ENCODE assay signal across 20 mouse cellular contexts in genomic region chr9:66194003-66194402, GRCm38 (mm10). TPM values are rescaled to one million over a fixed set of nuclear protein-coding genes. Genes with fewer than 3 reads are reported as not detected.
DNase-seq lines count a peak whose midpoint lies in the region; ATAC-seq and TF ChIP-seq lines count a peak whose summit lies in the region.
"Had no signal": no experiment of that assay in that cellular context is flagged by ENCODE, and none has a peak within 500 bp of the region (broad histone marks: within the 10 kb centered on the region; RNA-seq: fewer than 3 reads in every experiment).

No protein-coding gene starts in this region.

- 0 out of 2 replicates have a peak overlapping the region, but pooled peaks have one; percentile 31 for H3K9ac ChIP-seq in liver, embryonic 12.5 days
- H3K9ac ChIP-seq: embryonic facial prominence, embryonic 15.5 days; forebrain, embryonic 12.5 days had no signal

- H3K9me3 ChIP-seq in liver, embryonic 12.5 days (replicated peaks), result no peaks in the 10 kb centered on the region
- H3K9me3 ChIP-seq: embryonic facial prominence, embryonic 15.5 days; forebrain, embryonic 12.5 days; megakaryocyte, embryonic 14.5 days had no signal

- ATAC-seq in liver, embryonic 12.5 days, result peak; percentile 88
- peak; percentile 95 for ATAC-seq in megakaryocyte progenitor cell, adult 5-6 weeks (replicated peaks; ENCODE audit: poor library complexity)
- ATAC-seq: CD4-positive, CD25-positive, alpha-beta regulatory T cell, adult 4 months had no signal

- peak overlapping the region; percentile 45 for H3K4me2 ChIP-seq in liver, embryonic 12.5 days
- H3K4me2 ChIP-seq: embryonic facial prominence, embryonic 15.5 days; forebrain, embryonic 12.5 days; heart, embryonic 11.5 days had no signal

- peaks cover 54% of the 10 kb centered on the region for H3K4me1 ChIP-seq in liver, embryonic 12.5 days
- H3K4me1 ChIP-seq in cerebellum, adult 2 months (ENCODE audit: control insufficient read depth, insufficient read depth, low read length), result peaks cover 9% of the 10 kb centered on the region; the same call in 1 of the 2 replicates
- H3K4me1 ChIP-seq: embryonic facial prominence, embryonic 15.5 days; forebrain, embryonic 12.5 days had no signal

- H3K4me3 ChIP-seq in liver, embryonic 12.5 days, result no peak overlapping the region
- H3K4me3 ChIP-seq in cerebellum, adult 2 months (replicated peaks; ENCODE audit: insufficient read depth, low read depth, low read length), result no peak overlapping the region
- H3K4me3 ChIP-seq: embryonic facial prominence, embryonic 15.5 days; forebrain, embryonic 12.5 days; gastrocnemius, adult 2 months; megakaryocyte, embryonic 14.5 days had no signal

- peak; percentile 51 to 69 for DNase-seq in cerebellum, postnatal 10 days
- DNase-seq in cerebellum, adult 8-10 months, result no peak
- peak; percentile 42 for DNase-seq in c-Kit-positive CD71-positive TER-119-positive erythroid progenitor cells, embryonic 14.5 days (ENCODE audit: low spot score)
- DNase-seq in embryo, embryonic 10 days (ENCODE audit: low spot score), result no peak
- DNase-seq in cerebellum, adult 2 months, result no peak
- DNase-seq in retina, postnatal 1 day, result no peak
- DNase-seq: cerebellum, adult 9-10 months; gastrocnemius, adult 2 months; heart, postnatal 10 days; kidney, adult 8-10 months; kidney, postnatal 14 days; right cerebral cortex, postnatal 4 days; thymus, postnatal 14 days had no signal

- no peak for TF ChIP-seq CTCF in cerebellum, adult 2 months (IDR thresholded peaks at IDR 0.05; ENCODE audit: borderline replicate concordance, insufficient read depth, low read depth, low read length)

- no peaks in the 10 kb centered on the region for H3K36me3 ChIP-seq in liver, embryonic 12.5 days
- H3K36me3 ChIP-seq: embryonic facial prominence, embryonic 15.5 days; forebrain, embryonic 12.5 days had no signal

- TF ChIP-seq POLR2A in cerebellum, adult 2 months (IDR thresholded peaks at IDR 0.05; ENCODE audit: borderline replicate concordance, insufficient read depth, low read length), result no peak

- peak overlapping the region; percentile 77 for H3K27ac ChIP-seq in liver, embryonic 12.5 days
- no peak overlapping the region for H3K27ac ChIP-seq in cerebellum, adult 2 months (ENCODE audit: insufficient read depth, low read length)
- H3K27ac ChIP-seq: embryonic facial prominence, embryonic 15.5 days; forebrain, embryonic 12.5 days; gastrocnemius, adult 2 months had no signal

- no peaks in the 10 kb centered on the region for H3K27me3 ChIP-seq in liver, embryonic 12.5 days (replicated peaks)
- no peaks in the 10 kb centered on the region for H3K27me3 ChIP-seq in cerebellum, adult 2 months (ENCODE audit: control insufficient read depth, insufficient read depth, low read length)
- H3K27me3 ChIP-seq: embryonic facial prominence, embryonic 15.5 days; forebrain, embryonic 12.5 days had no signal

- WGBS in liver, embryonic 12.5 days (ENCODE audit: insufficient replicate concordance), result 18% methylated on average over 3 of the region's 3 CpGs
- 47% methylated on average over 3 of the region's 3 CpGs for WGBS in cerebellum, adult 2 months

RNA-seq across cellular contexts. Expression of gene Dapk2, which starts 36.0 kb away (rescaled TPM):
- 12.3 and 16.4 TPM in 2 replicates for polyA plus RNA-seq in liver, embryonic 12.5 days (2016; fragmentation: Nextera tagmentation; extraction: Ambion mirVana)
- total RNA-seq in megakaryocyte progenitor cell, adult 5-6 weeks (2015), result 0.84 and 0.90 TPM in 2 replicates
- 0.83 and 2.5 TPM in 2 replicates for total RNA-seq in megakaryocyte progenitor cell, adult 5-6 weeks (2017)
- 3.6 and 3.8 TPM in 2 replicates for polyA plus RNA-seq in cerebellum, adult 2 months (2012; rRNA removed)

Comparison
In these comparisons a context has a peak if more than half of its experiments do, and no peak if none do; other contexts are left out.
1. DNase-seq: peak in cerebellum, postnatal 10 days (2 of 2) and c-Kit-positive CD71-positive TER-119-positive erythroid progenitor cells, embryonic 14.5 days (single experiment); none in cerebellum, adult 8-10 months (single experiment), embryo, embryonic 10 days (single experiment), cerebellum, adult 2 months (0 of 2) and retina, postnatal 1 day (single experiment).